Mouse (Mus musculus): ENCODE results near the gene Ece2. TPM values are rescaled to one million over a fixed set of nuclear protein-coding genes. Genes with fewer than 3 reads are reported as not detected.
"Not testable (repeated sequence)": the region's sequence is repeated elsewhere in the genome, so short reads cannot be mapped to it uniquely, and the experiment has no call there.

The Ece2 gene
- polyA plus RNA-seq, 1 experiment from 2014 or later = 0.09 TPM

GRCm38 (mm10) chr16:20653315-20653714 lies 23.7 kb downstream of the Ece2 start:
- WGBS (ENCODE audit: missing documents) = 54% methylated on average over 2 of the region's 2 CpGs
- H3K27ac ChIP-seq = no peak overlapping the region
- H3K4me3 ChIP-seq (ENCODE audit: inconsistent target) = no peak overlapping the region
- peaks cover 34% of the 10 kb centered on the region for H3K36me3 ChIP-seq (ENCODE audit: inconsistent target)
- peaks cover 32% of the 10 kb centered on the region for H3K79me2 ChIP-seq (ENCODE audit: inconsistent target)

GRCm38 (mm10) chr16:20657661-20658060 lies 28.0 kb downstream of the Ece2 start:
- peaks cover 21% of the 10 kb centered on the region for H3K79me2 ChIP-seq (ENCODE audit: inconsistent target)
- 61% methylated on average over 4 of the region's 4 CpGs for WGBS (ENCODE audit: missing documents)
- peaks cover 76% of the 10 kb centered on the region for H3K36me3 ChIP-seq (ENCODE audit: inconsistent target)
- peak overlapping the region; percentile 59 for H3K27ac ChIP-seq
- no peak overlapping the region for H3K4me3 ChIP-seq (ENCODE audit: inconsistent target)

GRCm38 (mm10) chr16:20668013-20668412 lies 38.4 kb downstream of the Ece2 start, which contains the start of gene Eif4g1:
Gene Eif4g1 (plus strand): TSS chr16:20668313.
- not testable (repeated sequence) for H3K36me3 ChIP-seq (ENCODE audit: inconsistent target); H3K79me2 ChIP-seq (ENCODE audit: inconsistent target); H3K27ac ChIP-seq; H3K4me3 ChIP-seq (ENCODE audit: inconsistent target)
- 91% methylated on average over 3 of the region's 6 CpGs for WGBS (ENCODE audit: missing documents)

GRCm38 (mm10) chr16:20670291-20670690 lies 40.7 kb downstream of the Ece2 start:
- Histone ChIP-seq H3K27ac (no peak overlapping the region), H3K79me2 (ENCODE audit: inconsistent target) (peaks cover 21% of the 10 kb centered on the region), H3K4me3 (ENCODE audit: inconsistent target) (no peak overlapping the region), H3K36me3 (ENCODE audit: inconsistent target) (peaks cover 2% of the 10 kb centered on the region)
- 95% methylated on average over 3 of the region's 3 CpGs for WGBS (ENCODE audit: missing documents)

- peak overlapping the region; percentile 25; the same call in 1 of the 2 replicates for H3K4me3 ChIP-seq (ENCODE audit: inconsistent target)
- 15% methylated on average over 6 of the region's 6 CpGs for WGBS (ENCODE audit: missing documents)
- peak overlapping the region; percentile 61 for H3K27ac ChIP-seq
- H3K36me3 ChIP-seq (ENCODE audit: inconsistent target) = peaks cover 16% of the 10 kb centered on the region
- peaks cover 37% of the 10 kb centered on the region for H3K79me2 ChIP-seq (ENCODE audit: inconsistent target)
These were observed 42.3 kb downstream of the Ece2 start for GRCm38 (mm10) chr16:20671886-20672285.

- H3K4me3 ChIP-seq (ENCODE audit: inconsistent target) = peak overlapping the region; percentile 25; the same call in 1 of the 2 replicates
- peaks cover 43% of the 10 kb centered on the region for H3K79me2 ChIP-seq (ENCODE audit: inconsistent target)
- peak overlapping the region; percentile 61 for H3K27ac ChIP-seq
- WGBS (ENCODE audit: missing documents) = under 1% methylated on average over 38 of the region's 38 CpGs
- peaks cover 16% of the 10 kb centered on the region for H3K36me3 ChIP-seq (ENCODE audit: inconsistent target)
These were observed 42.9 kb downstream of the Ece2 start for GRCm38 (mm10) chr16:20672500-20672902.

GRCm38 (mm10) chr16:20672965-20673705 lies 43.5 kb downstream of the Ece2 start:
- peaks cover 16% of the 10 kb centered on the region for H3K36me3 ChIP-seq (ENCODE audit: inconsistent target)
- H3K27ac ChIP-seq = peak overlapping the region; percentile 52
- H3K79me2 ChIP-seq (ENCODE audit: inconsistent target) = peaks cover 49% of the 10 kb centered on the region
- WGBS (ENCODE audit: missing documents) = under 1% methylated on average over 49 of the region's 78 CpGs
- peak overlapping the region; percentile 88 for H3K4me3 ChIP-seq (ENCODE audit: inconsistent target)

GRCm38 (mm10) chr16:20673706-20674303 lies 44.2 kb downstream of the Ece2 start:
- Histone ChIP-seq H3K4me3 (ENCODE audit: inconsistent target) (peak overlapping the region; percentile 88), H3K27ac (peak overlapping the region; percentile 52), H3K79me2 (ENCODE audit: inconsistent target) (peaks cover 56% of the 10 kb centered on the region), H3K36me3 (ENCODE audit: inconsistent target) (peaks cover 19% of the 10 kb centered on the region)
- WGBS (ENCODE audit: missing documents) = 8% methylated on average over 14 of the region's 14 CpGs

- Histone ChIP-seq H3K36me3 (ENCODE audit: inconsistent target) (peaks cover 32% of the 10 kb centered on the region), H3K4me3 (ENCODE audit: inconsistent target) (no peak overlapping the region), H3K79me2 (ENCODE audit: inconsistent target) (peaks cover 68% of the 10 kb centered on the region), H3K27ac (no peak overlapping the region)
- WGBS (ENCODE audit: missing documents) = 90% methylated on average over 6 of the region's 6 CpGs
These were observed 45.6 kb downstream of the Ece2 start for GRCm38 (mm10) chr16:20675213-20675612.

GRCm38 (mm10) chr16:20676702-20677101 lies 47.1 kb downstream of the Ece2 start:
- no peak overlapping the region for H3K27ac ChIP-seq
- H3K79me2 ChIP-seq (ENCODE audit: inconsistent target) = peaks cover 68% of the 10 kb centered on the region
- H3K4me3 ChIP-seq (ENCODE audit: inconsistent target) = no peak overlapping the region
- WGBS (ENCODE audit: missing documents) = 64% methylated on average over 4 of the region's 4 CpGs
- peaks cover 45% of the 10 kb centered on the region for H3K36me3 ChIP-seq (ENCODE audit: inconsistent target)

- peaks cover 52% of the 10 kb centered on the region for H3K36me3 ChIP-seq (ENCODE audit: inconsistent target)
- WGBS (ENCODE audit: missing documents) = 78% methylated on average over 4 of the region's 5 CpGs
- peak overlapping the region; percentile 21 for H3K27ac ChIP-seq
- H3K79me2 ChIP-seq (ENCODE audit: inconsistent target) = peaks cover 68% of the 10 kb centered on the region
- no peak overlapping the region for H3K4me3 ChIP-seq (ENCODE audit: inconsistent target)
These were observed 47.8 kb downstream of the Ece2 start for GRCm38 (mm10) chr16:20677380-20677779.

- Histone ChIP-seq H3K36me3 (ENCODE audit: inconsistent target) (peaks cover 59% of the 10 kb centered on the region), H3K4me3 (ENCODE audit: inconsistent target) (no peak overlapping the region), H3K27ac (peak overlapping the region; percentile 21), H3K79me2 (ENCODE audit: inconsistent target) (peaks cover 68% of the 10 kb centered on the region)
- 48% methylated on average over 10 of the region's 10 CpGs for WGBS (ENCODE audit: missing documents)
These were observed 48.5 kb downstream of the Ece2 start for GRCm38 (mm10) chr16:20677974-20678675.

GRCm38 (mm10) chr16:20690774-20691173 lies 61.1 kb downstream of the Ece2 start:
- Histone ChIP-seq H3K27ac (no peak overlapping the region), H3K36me3 (ENCODE audit: inconsistent target) (peaks cover 47% of the 10 kb centered on the region), H3K4me3 (ENCODE audit: inconsistent target) (no peak overlapping the region), H3K79me2 (ENCODE audit: inconsistent target) (no peaks in the 10 kb centered on the region)
- 95% methylated on average over 3 of the region's 3 CpGs for WGBS (ENCODE audit: missing documents)

- peaks cover 38% of the 10 kb centered on the region for H3K36me3 ChIP-seq (ENCODE audit: inconsistent target)
- no peak overlapping the region for H3K27ac ChIP-seq
- H3K4me3 ChIP-seq (ENCODE audit: inconsistent target) = no peak overlapping the region
- H3K79me2 ChIP-seq (ENCODE audit: inconsistent target) = no peaks in the 10 kb centered on the region
- WGBS (ENCODE audit: missing documents) = 86% methylated on average over 1 of the region's 1 CpGs
These were observed 62.0 kb downstream of the Ece2 start for GRCm38 (mm10) chr16:20691617-20692016.

Measured in macrophage (primary cell).